ENCODE assay signal across 8 mouse cellular contexts in the genomic region with DNA sequence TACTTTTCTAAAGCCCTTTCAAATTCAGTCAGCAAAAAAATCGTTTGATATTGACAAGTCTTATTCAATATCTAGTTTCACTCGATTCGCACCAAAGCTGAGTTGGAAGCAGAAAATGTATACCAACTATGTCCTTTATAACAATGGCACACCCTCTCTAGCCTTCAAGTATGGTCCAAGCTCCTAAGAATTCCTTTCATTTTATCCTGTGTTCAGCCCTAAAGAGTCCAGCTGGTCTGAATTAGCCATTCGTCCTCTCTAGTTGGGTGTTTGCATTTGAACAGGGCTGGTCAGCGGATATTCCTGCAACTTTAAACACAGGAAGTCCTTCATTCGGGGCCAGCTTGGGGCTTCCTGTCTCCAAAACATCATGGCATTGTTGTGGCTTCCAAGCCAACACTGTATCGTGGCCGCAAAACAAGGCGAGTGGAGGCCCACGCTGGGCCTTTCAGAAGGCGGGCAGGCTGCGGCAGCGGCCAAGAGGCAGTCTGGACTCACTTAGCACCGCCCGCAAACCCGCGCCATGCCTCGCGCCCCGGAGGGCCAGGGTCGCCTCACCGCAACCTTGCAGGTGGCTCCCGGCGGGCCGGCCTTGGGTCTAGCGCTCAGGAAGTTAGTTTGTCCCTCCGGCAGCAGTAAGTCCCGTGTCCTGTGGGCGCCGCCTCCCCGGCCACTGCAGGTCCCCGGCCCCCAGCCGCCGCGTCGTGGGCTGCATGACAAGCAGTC.
A peak's percentile ranks its signal among the peaks of the same experiment; 100 is the strongest.
DNase-seq lines count a peak whose midpoint lies in the region; ATAC-seq and TF ChIP-seq lines count a peak whose summit lies in the region.

No protein-coding gene starts in this region.

- no peak for TF ChIP-seq CTCF in left cerebral cortex, adult 2 months (IDR thresholded peaks at IDR 0.05)

- peak overlapping the region; percentile 77 for H3K4me2 ChIP-seq in hindbrain, embryonic 12.5 days (replicated peaks)
- peak overlapping the region; percentile 92 for H3K4me2 ChIP-seq in liver, embryonic 11.5 days
- H3K4me2 ChIP-seq in midbrain, embryonic 15.5 days: peak overlapping the region; percentile 78

- H3K27me3 ChIP-seq in erythroblast, embryonic 14.5 days (ENCODE audit: control insufficient read depth): peaks cover 18% of the 10 kb centered on the region
- H3K27me3 ChIP-seq in hindbrain, embryonic 12.5 days: no peaks in the 10 kb centered on the region
- H3K27me3 ChIP-seq in liver, embryonic 11.5 days (replicated peaks; ENCODE audit: control insufficient read depth, insufficient read depth, low read length): no peaks in the 10 kb centered on the region
- H3K27me3 ChIP-seq in midbrain, embryonic 15.5 days (replicated peaks): no peaks in the 10 kb centered on the region

- peak overlapping the region; percentile 73 for H3K4me3 ChIP-seq in left cerebral cortex, adult 2 months
- H3K4me3 ChIP-seq in erythroblast, embryonic 14.5 days (replicated peaks): peak overlapping the region; percentile 75
- H3K4me3 ChIP-seq in hindbrain, embryonic 12.5 days: peak overlapping the region; percentile 79
- H3K4me3 ChIP-seq in liver, embryonic 11.5 days (ENCODE audit: low read depth, low read length): peak overlapping the region; percentile 93
- H3K4me3 ChIP-seq in midbrain, embryonic 15.5 days: peak overlapping the region; percentile 74

- peak overlapping the region; percentile 91 for H3K27ac ChIP-seq in left cerebral cortex, adult 2 months
- peak overlapping the region; percentile 97 for H3K27ac ChIP-seq in hindbrain, embryonic 12.5 days
- H3K27ac ChIP-seq in liver, embryonic 11.5 days (ENCODE audit: low read depth, low read length): peak overlapping the region; percentile 88
- peak overlapping the region; percentile 87 for H3K27ac ChIP-seq in midbrain, embryonic 15.5 days

- peaks cover 30% of the 10 kb centered on the region for H3K4me1 ChIP-seq in erythroblast, embryonic 14.5 days (ENCODE audit: control insufficient read depth)
- peaks cover 49% of the 10 kb centered on the region for H3K4me1 ChIP-seq in hindbrain, embryonic 12.5 days
- peaks cover 18% of the 10 kb centered on the region for H3K4me1 ChIP-seq in liver, embryonic 11.5 days (replicated peaks; ENCODE audit: control insufficient read depth, insufficient read depth, low read length)
- peaks cover 57% of the 10 kb centered on the region for H3K4me1 ChIP-seq in midbrain, embryonic 15.5 days

- peak overlapping the region; percentile 86 for H3K9ac ChIP-seq in hindbrain, embryonic 12.5 days
- H3K9ac ChIP-seq in liver, embryonic 11.5 days (ENCODE audit: low read depth, low read length): peak overlapping the region; percentile 91
- peak overlapping the region; percentile 69 for H3K9ac ChIP-seq in midbrain, embryonic 15.5 days

- DNase-seq in left cerebral cortex, adult 2 months (ENCODE audit: extremely low spot score in 1 of 2, low spot score in 2 of 2): peak in 1 of 2 experiments; percentile 50
- DNase-seq in left cerebral cortex, adult 11 months (ENCODE audit: low spot score): no peak
- DNase-seq in adrenal gland, postnatal 4 days (ENCODE audit: low spot score in 2 of 2): peak; percentile 23 to 29
- no peak for DNase-seq in liver, embryonic 11.5 days (ENCODE audit: low spot score)
- no peak for DNase-seq in gastrocnemius, adult 8-10 months (ENCODE audit: low spot score in 2 of 2)

- intact Hi-C loops in left cerebral cortex, adult 2 months (cut with DNase I): no loop called here

- WGBS in hindbrain, embryonic 12.5 days: 2% methylated on average over 36 of the region's 36 CpGs
- 4% methylated on average over 36 of the region's 36 CpGs for WGBS in liver, embryonic 11.5 days
- 2% methylated on average over 36 of the region's 36 CpGs for WGBS in midbrain, embryonic 15.5 days

- H3K36me3 ChIP-seq in erythroblast, embryonic 14.5 days (ENCODE audit: control insufficient read depth): peaks cover 11% of the 10 kb centered on the region
- H3K36me3 ChIP-seq in hindbrain, embryonic 12.5 days: no peaks in the 10 kb centered on the region; the same call in 1 of the 2 replicates
- H3K36me3 ChIP-seq in liver, embryonic 11.5 days (ENCODE audit: control insufficient read depth, insufficient read depth, low read length): no peaks in the 10 kb centered on the region; the same call in 1 of the 2 replicates
- H3K36me3 ChIP-seq in midbrain, embryonic 15.5 days (replicated peaks): no peaks in the 10 kb centered on the region

- ATAC-seq in hindbrain, embryonic 12.5 days (ENCODE audit: low FRiP score): no peak; the same call in 1 of the 2 replicates
- peak; percentile 48; the same call in 1 of the 2 replicates for ATAC-seq in liver, embryonic 11.5 days (replicated peaks; ENCODE audit: low FRiP score)
- ATAC-seq in midbrain, embryonic 15.5 days (replicated peaks): peak; percentile 63

- H3K9me3 ChIP-seq in erythroblast, embryonic 14.5 days (ENCODE audit: control insufficient read depth, low read length): no peaks in the 10 kb centered on the region
- no peaks in the 10 kb centered on the region for H3K9me3 ChIP-seq in hindbrain, embryonic 12.5 days (replicated peaks)
- no peaks in the 10 kb centered on the region for H3K9me3 ChIP-seq in liver, embryonic 11.5 days (ENCODE audit: control insufficient read depth, low read length)
- no peaks in the 10 kb centered on the region for H3K9me3 ChIP-seq in midbrain, embryonic 15.5 days

Comparison
In these comparisons a context has a peak if more than half of its experiments do, and no peak if none do; other contexts are left out.
1. DNase-seq: peak in adrenal gland, postnatal 4 days (2 of 2); none in left cerebral cortex, adult 11 months (single experiment), liver, embryonic 11.5 days (single experiment) and gastrocnemius, adult 8-10 months (0 of 2).
2. Peak in every context shown above with its lines, with median percentiles within 50 percentile points of each other: H3K27ac ChIP-seq, H3K4me3 ChIP-seq, H3K4me2 ChIP-seq and H3K9ac ChIP-seq.